Mouse (Mus musculus): ENCODE data around the gene Lrch3. TPM values are rescaled to one million over a fixed set of nuclear protein-coding genes. Genes with fewer than 3 reads are reported as not detected.
"Not testable (repeated sequence)": the region's sequence is repeated elsewhere in the genome, so short reads cannot be mapped to it uniquely, and the experiment has no call there.

Gene Lrch3
- polyA plus RNA-seq, 1 experiment from 2014 or later = 51.7 TPM

DNA sequence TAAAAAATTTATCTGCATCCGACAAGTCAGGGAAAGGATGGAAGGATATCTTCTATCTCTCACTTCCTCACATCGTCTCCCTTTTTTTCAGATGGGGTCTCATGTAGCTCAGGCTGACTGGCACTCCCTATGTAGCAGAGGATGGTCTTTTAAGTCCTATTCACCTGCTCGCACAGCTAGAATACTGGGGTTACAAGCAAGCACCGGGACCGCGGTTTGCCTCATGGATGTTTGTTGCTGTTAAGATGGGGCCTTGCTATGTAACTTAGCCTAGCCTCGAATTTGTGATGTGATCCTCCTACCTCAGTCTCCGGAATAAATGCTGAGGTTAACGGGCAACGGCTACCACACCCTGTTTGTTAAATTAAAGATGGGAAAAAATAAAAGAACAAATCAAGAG, 141.8 kb downstream of the Lrch3 start:
- H3K9ac ChIP-seq (replicated peaks; ENCODE audit: low read length) = peak overlapping the region; percentile 39; the same call in 1 of the 2 replicates
- ATAC-seq (ENCODE audit: low FRiP score, low TSS enrichment) (0 out of 2 replicates have a peak, but pooled peaks have one; percentile 21), DNase-seq (no peak)
- no peaks in the 10 kb centered on the region for H3K9me3 ChIP-seq (ENCODE audit: control insufficient read depth, low read length)
- H3K27ac ChIP-seq (replicated peaks; ENCODE audit: low read depth, low read length) = no peak overlapping the region
- H3K4me3 ChIP-seq (replicated peaks; ENCODE audit: low read depth, low read length) = peak overlapping the region; percentile 95
- H3K4me2 ChIP-seq (ENCODE audit: low read length) = peak overlapping the region; percentile 88
- peaks cover 9% of the 10 kb centered on the region; the same call in 1 of the 2 replicates for H3K4me1 ChIP-seq (ENCODE audit: control insufficient read depth, insufficient read depth, low read length)
- H3K27me3 ChIP-seq (ENCODE audit: control insufficient read depth, insufficient read depth, low read length) = no peaks in the 10 kb centered on the region
- 19% methylated on average over 10 of the region's 10 CpGs for WGBS
- H3K36me3 ChIP-seq (ENCODE audit: control insufficient read depth, insufficient read depth, low read length) = peaks cover 29% of the 10 kb centered on the region

DNA sequence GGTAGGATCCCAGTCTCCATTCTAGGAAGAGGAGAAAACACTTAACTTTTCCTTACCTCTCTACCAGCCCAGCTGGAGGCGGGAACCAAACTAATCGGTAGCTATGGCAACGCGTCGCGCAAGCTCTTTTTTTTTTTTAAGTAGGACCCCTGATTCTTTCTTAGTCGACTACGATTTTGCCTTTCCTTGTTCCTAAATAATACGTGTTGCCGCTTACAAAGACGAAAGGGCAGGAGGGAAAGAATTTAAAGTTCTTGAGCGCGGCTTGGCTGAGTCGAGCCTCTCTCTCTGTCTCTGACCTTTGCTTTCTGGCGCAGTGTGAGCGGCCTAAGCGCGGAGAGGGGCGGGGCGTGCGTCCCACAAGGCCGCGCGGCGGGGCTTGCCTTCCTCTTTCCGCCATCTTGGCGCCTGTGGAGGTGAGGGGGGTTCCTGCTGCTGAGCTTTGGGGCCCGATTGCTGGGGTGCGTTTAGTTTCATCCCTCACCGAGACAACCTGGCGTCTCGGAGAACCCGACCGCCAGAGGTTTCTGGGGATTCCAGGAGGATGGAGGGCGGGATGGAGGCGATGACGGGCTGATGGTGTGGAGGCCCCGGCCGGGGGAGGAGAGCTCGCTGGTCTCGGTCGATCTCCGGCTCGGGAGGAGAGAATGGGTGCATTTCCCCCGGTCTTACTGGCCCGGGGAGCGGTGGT, 142.3 kb downstream of the Lrch3 start, which contains the start of the genes Iqcg and Rpl35a:
Iqcg (minus strand) TSS at position 124 of the 691 bp plus-strand sequence.
Rpl35a (plus strand) TSS at position 359 of the 691 bp plus-strand sequence.
- H3K4me2 ChIP-seq (ENCODE audit: low read length) = peak within 1 kb of the TSS; percentile 88
- no peaks in the 10 kb centered on the region for H3K27me3 ChIP-seq (ENCODE audit: control insufficient read depth, insufficient read depth, low read length)
- peaks cover 9% of the 10 kb centered on the region; the same call in 1 of the 2 replicates for H3K4me1 ChIP-seq (ENCODE audit: control insufficient read depth, insufficient read depth, low read length)
- H3K9me3 ChIP-seq (ENCODE audit: control insufficient read depth, low read length) = no peaks in the 10 kb centered on the region
- H3K9ac ChIP-seq (replicated peaks; ENCODE audit: low read length) = peak within 1 kb of the TSS; percentile 71
- H3K36me3 ChIP-seq (ENCODE audit: control insufficient read depth, insufficient read depth, low read length) = peaks cover 35% of the 10 kb centered on the region
- DNase-seq (peak; percentile 96), ATAC-seq (ENCODE audit: low FRiP score, low TSS enrichment) (peak; percentile 95)
- peak within 1 kb of the TSS; percentile 85 for H3K27ac ChIP-seq (replicated peaks; ENCODE audit: low read depth, low read length)
- WGBS = under 1% methylated on average over 47 of the region's 47 CpGs
- H3K4me3 ChIP-seq (replicated peaks; ENCODE audit: low read depth, low read length) = peak within 1 kb of the TSS; percentile 95

DNA sequence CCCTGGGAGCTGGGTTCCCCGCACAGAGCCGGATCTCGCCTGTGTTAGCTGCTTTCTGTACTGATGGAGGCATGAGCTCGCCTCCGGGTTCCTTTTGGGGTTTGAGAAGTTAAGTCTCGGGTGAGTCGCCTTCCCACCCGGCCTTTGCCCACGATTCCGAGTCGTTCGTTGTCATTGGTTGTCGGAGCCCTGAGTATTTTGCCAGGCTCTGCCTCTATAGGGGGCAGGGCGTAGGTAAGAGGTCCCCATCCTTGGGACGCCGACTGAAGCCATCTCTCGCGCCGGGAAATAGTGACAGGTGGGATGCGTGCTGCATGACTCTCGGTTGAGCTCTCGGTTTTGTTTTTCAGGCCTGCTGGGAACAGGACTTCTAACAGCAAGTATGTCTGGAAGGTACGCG, 142.9 kb downstream of the Lrch3 start:
- ATAC-seq (ENCODE audit: low FRiP score, low TSS enrichment) (peak; percentile 57), DNase-seq (no peak)
- Histone ChIP-seq H3K4me1 (ENCODE audit: control insufficient read depth, insufficient read depth, low read length) (peaks cover 12% of the 10 kb centered on the region), H3K9me3 (ENCODE audit: control insufficient read depth, low read length) (no peaks in the 10 kb centered on the region), H3K27me3 (ENCODE audit: control insufficient read depth, insufficient read depth, low read length) (no peaks in the 10 kb centered on the region), H3K9ac (replicated peaks; ENCODE audit: low read length) (peak overlapping the region; percentile 71), H3K27ac (replicated peaks; ENCODE audit: low read depth, low read length) (peak overlapping the region; percentile 85), H3K4me2 (ENCODE audit: low read length) (peak overlapping the region; percentile 88), H3K36me3 (ENCODE audit: control insufficient read depth, insufficient read depth, low read length) (peaks cover 35% of the 10 kb centered on the region), H3K4me3 (replicated peaks; ENCODE audit: low read depth, low read length) (peak overlapping the region; percentile 95)
- WGBS = under 1% methylated on average over 24 of the region's 24 CpGs

DNA sequence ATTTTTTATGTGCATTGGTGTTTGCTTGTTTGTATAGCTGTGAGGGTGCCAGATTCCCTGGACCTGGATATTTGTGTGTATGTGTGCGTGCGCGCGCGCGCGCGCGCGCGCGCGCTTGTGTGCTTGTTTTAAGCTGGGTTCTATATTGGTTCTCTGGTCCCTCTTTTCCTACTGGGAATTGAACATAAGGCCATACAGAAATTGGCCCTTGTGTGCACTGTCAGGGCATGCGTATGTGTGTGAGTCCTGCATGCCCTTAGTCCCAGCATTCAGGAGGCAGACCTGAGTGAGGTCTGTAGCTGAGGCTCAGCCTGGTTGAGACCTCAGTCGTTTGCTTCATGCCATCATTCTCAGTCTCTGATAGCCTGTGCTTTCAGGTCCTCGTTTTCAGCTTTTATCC, 144.1 kb downstream of the Lrch3 start:
- H3K4me2 ChIP-seq (ENCODE audit: low read length) = peak overlapping the region; percentile 88
- H3K27me3 ChIP-seq (ENCODE audit: control insufficient read depth, insufficient read depth, low read length) = no peaks in the 10 kb centered on the region
- no peak overlapping the region for H3K27ac ChIP-seq (replicated peaks; ENCODE audit: low read depth, low read length)
- no peak for DNase-seq
- ATAC-seq (ENCODE audit: low FRiP score, low TSS enrichment) = no peak
- no peaks in the 10 kb centered on the region for H3K9me3 ChIP-seq (ENCODE audit: control insufficient read depth, low read length)
- H3K9ac ChIP-seq (replicated peaks; ENCODE audit: low read length) = no peak overlapping the region; the same call in 1 of the 2 replicates
- peaks cover 16% of the 10 kb centered on the region for H3K4me1 ChIP-seq (ENCODE audit: control insufficient read depth, insufficient read depth, low read length)
- H3K36me3 ChIP-seq (ENCODE audit: control insufficient read depth, insufficient read depth, low read length) = peaks cover 35% of the 10 kb centered on the region
- WGBS = 93% methylated on average over 16 of the region's 16 CpGs
- peak overlapping the region; percentile 95; the same call in 1 of the 2 replicates for H3K4me3 ChIP-seq (replicated peaks; ENCODE audit: low read depth, low read length)

DNA sequence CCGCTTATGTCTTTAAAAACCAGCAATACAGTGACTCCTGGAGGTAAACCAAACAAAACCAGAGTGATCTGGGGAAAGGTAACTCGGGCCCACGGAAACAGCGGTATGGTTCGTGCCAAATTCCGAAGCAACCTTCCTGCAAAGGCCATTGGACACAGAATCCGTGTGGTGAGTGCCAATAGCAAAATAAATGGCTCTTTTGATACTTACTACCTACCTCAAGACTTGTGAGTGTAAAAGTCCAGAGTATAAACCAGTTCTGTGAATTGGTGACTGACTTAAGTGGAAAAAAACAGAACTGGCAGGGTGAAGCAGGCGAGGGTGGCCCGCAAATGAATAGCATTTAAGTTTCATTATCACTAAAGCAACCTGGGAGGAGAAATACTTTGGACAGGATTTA, 144.8 kb downstream of the Lrch3 start:
- not testable (repeated sequence) for H3K9ac ChIP-seq (replicated peaks; ENCODE audit: low read length); H3K27me3 ChIP-seq (ENCODE audit: control insufficient read depth, insufficient read depth, low read length); H3K4me2 ChIP-seq (ENCODE audit: low read length); H3K4me3 ChIP-seq (replicated peaks; ENCODE audit: low read depth, low read length); DNase-seq; ATAC-seq (ENCODE audit: low FRiP score, low TSS enrichment); H3K9me3 ChIP-seq (ENCODE audit: control insufficient read depth, low read length); H3K27ac ChIP-seq (replicated peaks; ENCODE audit: low read depth, low read length)
- Histone ChIP-seq H3K36me3 (ENCODE audit: control insufficient read depth, insufficient read depth, low read length) (peaks cover 35% of the 10 kb centered on the region), H3K4me1 (ENCODE audit: control insufficient read depth, insufficient read depth, low read length) (peaks cover 23% of the 10 kb centered on the region)
- WGBS = 95% methylated on average over 9 of the region's 9 CpGs

DNA sequence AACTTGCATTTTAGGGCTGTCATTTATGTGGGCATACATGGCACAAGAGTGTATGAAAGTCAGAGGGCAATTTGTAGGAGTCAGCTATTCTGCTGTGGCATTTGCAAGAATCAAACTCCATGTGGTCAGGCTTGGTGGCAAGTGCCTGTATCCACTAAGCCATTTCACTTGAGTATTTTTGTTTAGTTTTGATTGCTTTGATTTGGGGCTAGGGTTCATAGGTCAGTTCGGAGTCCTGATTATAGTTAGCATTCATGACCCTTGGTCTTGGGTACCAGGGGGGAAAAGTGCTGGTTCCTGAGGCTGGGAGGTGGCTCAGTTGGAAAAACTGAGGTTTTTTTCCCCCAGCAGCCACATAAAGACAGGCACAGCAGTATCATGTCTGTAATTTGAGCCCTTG, 145.6 kb downstream of the Lrch3 start:
- Histone ChIP-seq H3K4me3 (replicated peaks; ENCODE audit: low read depth, low read length) (no peak overlapping the region), H3K4me2 (ENCODE audit: low read length) (no peak overlapping the region), H3K9ac (replicated peaks; ENCODE audit: low read length) (no peak overlapping the region), H3K4me1 (ENCODE audit: control insufficient read depth, insufficient read depth, low read length) (peaks cover 27% of the 10 kb centered on the region), H3K36me3 (ENCODE audit: control insufficient read depth, insufficient read depth, low read length) (peaks cover 35% of the 10 kb centered on the region), H3K27me3 (ENCODE audit: control insufficient read depth, insufficient read depth, low read length) (no peaks in the 10 kb centered on the region), H3K9me3 (ENCODE audit: control insufficient read depth, low read length) (no peaks in the 10 kb centered on the region), H3K27ac (replicated peaks; ENCODE audit: low read depth, low read length) (no peak overlapping the region)
- no peak for ATAC-seq (ENCODE audit: low FRiP score, low TSS enrichment)
- no peak for DNase-seq
- 97% methylated on average over 1 of the region's 1 CpGs for WGBS

DNA sequence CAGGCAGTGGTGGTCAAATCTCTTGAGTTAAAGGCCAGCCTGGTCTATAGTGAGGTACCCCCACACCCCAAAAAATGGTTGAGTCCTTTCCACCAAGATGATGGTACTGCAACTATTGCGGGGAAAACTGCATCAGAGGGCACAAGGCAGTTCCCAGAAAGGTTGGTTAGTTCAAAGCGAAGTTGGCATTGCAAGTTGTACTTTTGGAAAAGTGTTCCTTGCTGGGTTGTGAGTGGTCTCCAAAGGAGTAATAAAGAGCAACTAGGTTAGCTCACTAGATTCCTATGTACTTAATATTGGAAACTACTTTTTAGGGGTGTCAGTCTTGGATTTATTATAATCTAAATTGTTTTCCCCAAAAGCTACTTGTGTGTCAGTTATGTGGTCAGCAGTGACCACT, 147.0 kb downstream of the Lrch3 start:
- Histone ChIP-seq H3K4me3 (replicated peaks; ENCODE audit: low read depth, low read length) (no peak overlapping the region), H3K27me3 (ENCODE audit: control insufficient read depth, insufficient read depth, low read length) (no peaks in the 10 kb centered on the region), H3K9ac (replicated peaks; ENCODE audit: low read length) (no peak overlapping the region), H3K9me3 (ENCODE audit: control insufficient read depth, low read length) (no peaks in the 10 kb centered on the region), H3K4me2 (ENCODE audit: low read length) (no peak overlapping the region), H3K4me1 (ENCODE audit: control insufficient read depth, insufficient read depth, low read length) (peaks cover 24% of the 10 kb centered on the region), H3K27ac (replicated peaks; ENCODE audit: low read depth, low read length) (no peak overlapping the region), H3K36me3 (ENCODE audit: control insufficient read depth, insufficient read depth, low read length) (peaks cover 35% of the 10 kb centered on the region)
- no peak for ATAC-seq (ENCODE audit: low FRiP score, low TSS enrichment)
- 77% methylated on average over 2 of the region's 2 CpGs for WGBS
- DNase-seq = no peak

DNA sequence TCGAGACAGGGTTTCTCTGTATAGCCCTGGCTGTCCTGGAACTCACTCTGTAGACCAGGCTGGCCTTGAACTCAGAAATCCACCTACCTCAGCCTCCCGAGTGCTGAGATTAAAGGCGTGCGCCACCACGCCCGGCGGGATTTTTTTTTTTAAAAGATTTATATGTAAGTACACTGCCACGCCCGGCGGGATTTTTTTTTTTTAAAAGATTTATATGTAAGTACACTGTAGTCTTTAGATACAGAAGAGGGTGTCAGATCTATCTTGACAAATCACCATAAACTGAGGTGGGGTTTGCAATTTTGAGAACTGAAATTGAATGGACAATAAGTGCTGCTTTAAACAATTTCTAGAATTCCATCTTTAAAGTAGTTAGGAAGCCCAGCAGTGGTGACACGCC, 147.5 kb downstream of the Lrch3 start:
- ATAC-seq (ENCODE audit: low FRiP score, low TSS enrichment) = no peak
- peaks cover 35% of the 10 kb centered on the region for H3K36me3 ChIP-seq (ENCODE audit: control insufficient read depth, insufficient read depth, low read length)
- WGBS = 56% methylated on average over 11 of the region's 11 CpGs
- H3K4me1 ChIP-seq (ENCODE audit: control insufficient read depth, insufficient read depth, low read length) = peaks cover 24% of the 10 kb centered on the region
- H3K4me3 ChIP-seq (replicated peaks; ENCODE audit: low read depth, low read length) = peak overlapping the region; percentile 86; the same call in 1 of the 2 replicates
- peak; percentile 5 for DNase-seq
- H3K27me3 ChIP-seq (ENCODE audit: control insufficient read depth, insufficient read depth, low read length) = no peaks in the 10 kb centered on the region
- peak overlapping the region; percentile 86 for H3K4me2 ChIP-seq (ENCODE audit: low read length)
- no peaks in the 10 kb centered on the region for H3K9me3 ChIP-seq (ENCODE audit: control insufficient read depth, low read length)
- no peak overlapping the region; the same call in 1 of the 2 replicates for H3K9ac ChIP-seq (replicated peaks; ENCODE audit: low read length)
- no peak overlapping the region for H3K27ac ChIP-seq (replicated peaks; ENCODE audit: low read depth, low read length)
